Mouse (Mus musculus): Measurements from ENCODE around the gene Plcg2.

DNA sequence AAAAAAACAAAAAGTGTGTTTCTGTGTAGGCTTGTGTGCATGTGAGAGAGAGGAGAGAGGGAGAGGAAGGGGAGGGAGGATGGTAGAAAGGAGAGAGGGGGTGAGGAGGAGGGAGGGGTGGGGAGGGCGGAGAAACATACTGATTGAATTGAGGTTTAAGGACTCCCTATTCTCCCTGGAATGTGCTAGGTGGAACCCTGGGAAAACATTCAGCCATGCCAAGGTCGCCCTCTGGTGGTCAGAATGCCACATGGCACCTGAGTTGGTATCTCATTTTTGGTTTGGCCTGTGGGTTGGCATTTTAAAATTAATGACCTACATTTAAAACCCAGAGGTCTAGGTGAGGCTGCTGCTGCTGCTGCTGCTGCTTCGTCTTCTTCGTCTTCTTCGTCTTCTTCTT is 71.3 kb downstream of the Plcg2 start:
- TF ChIP-seq CTCF (conservative IDR thresholded peaks at IDR 0.05; ENCODE audit: insufficient read depth, insufficient read length, low read depth, low read length) (peak; percentile 92), POLR2A (IDR thresholded peaks at IDR 0.05; ENCODE audit: low read depth, low read length) (no peak)

All from kidney, adult 2 months (tissue).